15 mouse cellular contexts compared by ENCODE assay signal in the genomic region with DNA sequence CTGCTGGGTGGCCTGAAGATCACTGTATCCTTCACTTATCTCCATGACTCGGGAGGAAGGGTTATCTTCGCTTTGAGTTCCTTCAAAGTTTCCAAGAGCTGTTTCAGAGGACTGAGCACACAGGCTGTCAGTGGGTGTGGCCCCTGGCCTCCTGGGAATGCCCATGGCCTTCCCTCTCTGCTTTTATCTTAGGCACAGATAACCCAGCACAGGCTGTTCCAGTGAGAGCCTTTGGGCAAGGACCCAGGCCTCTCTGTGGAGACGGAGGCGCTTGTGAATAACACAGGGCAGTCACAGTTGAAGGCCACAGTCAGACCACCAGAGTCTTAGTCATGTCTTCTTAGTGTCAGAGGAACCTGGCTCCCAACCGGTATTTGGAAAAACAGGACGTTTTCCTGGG. TPM values are rescaled to one million over a fixed set of nuclear protein-coding genes. Genes with fewer than 3 reads are reported as not detected.
DNase-seq lines count a peak whose midpoint lies in the region; ATAC-seq lines count a peak whose summit lies in the region.
"Had no signal": no experiment of that assay in that cellular context is flagged by ENCODE, and none has a peak within 500 bp of the region (broad histone marks: within the 10 kb centered on the region; RNA-seq: fewer than 3 reads in every experiment).

No protein-coding gene starts in this region.

- DNase-seq in gastrocnemius, adult 18-20 months (ENCODE audit: low spot score), result peak; percentile 49
- DNase-seq in gastrocnemius, postnatal 4 days (ENCODE audit: low spot score in 2 of 2), result no peak
- DNase-seq in MN1 (ENCODE audit: low spot score), result peak; percentile 21
- peak; percentile 81 to 83 for DNase-seq in heart, adult 9 months (ENCODE audit: low spot score in 2 of 2)
- DNase-seq in heart, postnatal 4 days, result peak; percentile 73
- no peak for DNase-seq in adipocyte (ENCODE audit: low spot score)
- no peak for DNase-seq in thymus, postnatal 4 days
- DNase-seq: cerebellum, postnatal 25 days; kidney, adult 2 months; layer of hippocampus, adult 9-11 months; left cerebral cortex, postnatal 4 days; lung, adult 2 months; right cerebral cortex, adult 18-20 months had no signal

- no peak for ATAC-seq in cerebellum, adult (ENCODE audit: insufficient number of reproducible peaks, low FRiP score, low TSS enrichment)
- ATAC-seq: midbrain, embryonic 13.5 days had no signal

RNA-seq across cellular contexts. Expression of gene Sulf2, which starts 32.7 kb away (rescaled TPM):
- total RNA-seq in gastrocnemius, adult 18-20 months (2021), result 10 to 100 TPM in 1 of 2 experiments, 1 to 10 TPM in 1; 8.7 to 12.3 TPM
- 10 to 100 TPM; 66.2 to 68.9 TPM for total RNA-seq in gastrocnemius, postnatal 4 days (2021)
- 100 to 1,000 TPM; 124 to 129 TPM for total RNA-seq in heart, postnatal 4 days (2021)

Comparison
In these comparisons a context has a peak if more than half of its experiments do, and no peak if none do; other contexts are left out.
1. DNase-seq: peak in gastrocnemius, adult 18-20 months (single experiment), MN1 (single experiment), heart, adult 9 months (2 of 2) and heart, postnatal 4 days (single experiment); none in gastrocnemius, postnatal 4 days (0 of 2), adipocyte (single experiment) and thymus, postnatal 4 days (single experiment).
2. RNA of gene Sulf2, which starts 32.7 kb away (total RNA-seq): 124 to 129 TPM in heart, postnatal 4 days and 66.2 to 68.9 TPM in gastrocnemius, postnatal 4 days; 8.7 to 12.3 TPM in gastrocnemius, adult 18-20 months; every median in the first group is over 4 times any median in the second.